In the genomic region with DNA sequence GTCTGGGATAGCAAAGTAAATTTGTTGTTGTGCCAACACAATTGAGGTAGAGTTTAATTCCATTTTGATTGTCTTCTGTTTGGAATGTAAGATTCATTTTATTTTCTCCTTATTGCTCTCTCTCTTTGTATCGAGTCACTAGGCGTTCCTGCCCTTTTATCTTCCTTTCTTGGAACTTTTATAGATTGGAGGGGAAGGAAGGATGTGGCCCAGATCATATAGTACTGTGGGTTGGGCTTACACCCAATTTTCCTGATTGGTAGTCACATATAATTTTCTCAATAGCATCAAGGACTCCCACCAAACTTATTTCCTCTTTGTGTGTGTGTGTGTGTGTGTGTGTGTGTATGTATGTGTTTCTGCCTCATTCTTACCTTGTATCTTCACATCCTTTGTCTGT, we compare ENCODE assay signal across 8 mouse cellular contexts. TPM values are rescaled to one million over a fixed set of nuclear protein-coding genes. Genes with fewer than 3 reads are reported as not detected.
DNase-seq lines count a peak whose midpoint lies in the region; ATAC-seq and TF ChIP-seq lines count a peak whose summit lies in the region.

No protein-coding gene starts in this region.

- H3K9ac ChIP-seq in kidney, embryonic 14.5 days (ENCODE audit: low read depth, low read length): peak overlapping the region; percentile 88
- peak overlapping the region; percentile 54 for H3K9ac ChIP-seq in hindbrain, embryonic 12.5 days
- peak overlapping the region; percentile 65 for H3K9ac ChIP-seq in midbrain, embryonic 13.5 days (replicated peaks)

- peak overlapping the region; percentile 53 for H3K4me2 ChIP-seq in kidney, embryonic 14.5 days (replicated peaks; ENCODE audit: low read depth, low read length)
- H3K4me2 ChIP-seq in hindbrain, embryonic 12.5 days (replicated peaks): peak overlapping the region; percentile 59
- peak overlapping the region; percentile 84 for H3K4me2 ChIP-seq in midbrain, embryonic 13.5 days (replicated peaks)

- no peak for TF ChIP-seq CTCF in bone marrow macrophage, adult 2 months (IDR thresholded peaks at IDR 0.05; ENCODE audit: low read depth, low read length)

- no peak for ATAC-seq in kidney, embryonic 14.5 days (ENCODE audit: low FRiP score, low TSS enrichment)
- no peak for ATAC-seq in hindbrain, embryonic 12.5 days (ENCODE audit: low FRiP score)
- ATAC-seq in midbrain, embryonic 13.5 days: no peak

- 16% methylated on average over 2 of the region's 2 CpGs for WGBS in kidney, embryonic 14.5 days
- 10% methylated on average over 2 of the region's 2 CpGs for WGBS in hindbrain, embryonic 12.5 days
- WGBS in midbrain, embryonic 13.5 days: 14% methylated on average over 2 of the region's 2 CpGs

- DNase-seq in kidney, adult 8-10 months: no peak
- no peak for DNase-seq in embryo, embryonic 9.5 days (ENCODE audit: extremely low spot score)
- DNase-seq in kidney, adult 18-20 months: no peak
- DNase-seq in layer of hippocampus, postnatal 36 days: no peak

- peaks cover 18% of the 10 kb centered on the region for H3K36me3 ChIP-seq in kidney, embryonic 14.5 days (ENCODE audit: control insufficient read depth, insufficient read depth, low read length)
- H3K36me3 ChIP-seq in hindbrain, embryonic 12.5 days: 0 out of 2 replicates have a peak, but pooled peaks cover 6% of the 10 kb centered on the region
- H3K36me3 ChIP-seq in midbrain, embryonic 13.5 days: no peaks in the 10 kb centered on the region

- H3K4me3 ChIP-seq in kidney, embryonic 14.5 days (ENCODE audit: low read length): peak overlapping the region; percentile 93
- H3K4me3 ChIP-seq in bone marrow macrophage, adult 2 months (ENCODE audit: insufficient read depth, low read length): peak overlapping the region; percentile 88
- peak overlapping the region; percentile 60 for H3K4me3 ChIP-seq in hindbrain, embryonic 12.5 days
- H3K4me3 ChIP-seq in midbrain, embryonic 13.5 days (replicated peaks): peak overlapping the region; percentile 75

- no peaks in the 10 kb centered on the region for H3K27me3 ChIP-seq in kidney, embryonic 14.5 days (ENCODE audit: control insufficient read depth, insufficient read depth, low read length)
- H3K27me3 ChIP-seq in hindbrain, embryonic 12.5 days: no peaks in the 10 kb centered on the region
- no peaks in the 10 kb centered on the region for H3K27me3 ChIP-seq in midbrain, embryonic 13.5 days

- H3K27ac ChIP-seq in kidney, embryonic 14.5 days (ENCODE audit: low read depth, low read length): peak overlapping the region; percentile 87; the same call in 1 of the 2 replicates
- H3K27ac ChIP-seq in bone marrow macrophage, adult 2 months (ENCODE audit: insufficient read depth, low read depth, low read length): peak overlapping the region; percentile 68
- H3K27ac ChIP-seq in hindbrain, embryonic 12.5 days: no peak overlapping the region
- no peak overlapping the region for H3K27ac ChIP-seq in midbrain, embryonic 13.5 days

- peaks cover 10% of the 10 kb centered on the region for H3K4me1 ChIP-seq in kidney, embryonic 14.5 days (ENCODE audit: control insufficient read depth, insufficient read depth, low read length)
- H3K4me1 ChIP-seq in bone marrow macrophage, adult 2 months (ENCODE audit: control insufficient read depth, insufficient read depth, low read length): peaks cover 8% of the 10 kb centered on the region
- peaks cover 20% of the 10 kb centered on the region for H3K4me1 ChIP-seq in hindbrain, embryonic 12.5 days
- peaks cover 24% of the 10 kb centered on the region for H3K4me1 ChIP-seq in midbrain, embryonic 13.5 days (replicated peaks)

- TF ChIP-seq POLR2A in bone marrow macrophage, adult 2 months (IDR thresholded peaks at IDR 0.05; ENCODE audit: borderline replicate concordance, low read depth, low read length): no peak

- H3K9me3 ChIP-seq in kidney, embryonic 14.5 days (ENCODE audit: control insufficient read depth, low read length): no peaks in the 10 kb centered on the region
- no peaks in the 10 kb centered on the region for H3K9me3 ChIP-seq in hindbrain, embryonic 12.5 days (replicated peaks)
- no peaks in the 10 kb centered on the region for H3K9me3 ChIP-seq in midbrain, embryonic 13.5 days

RNA-seq across cellular contexts. Expression of a gene that starts 0.7 kb away (rescaled TPM):
- 107 and 124 TPM in 2 replicates for polyA plus RNA-seq in kidney, embryonic 14.5 days (2014; fragmentation: Nextera tagmentation; extraction: Ambion mirVana)
- 35.1 and 38.3 TPM in 2 replicates for polyA plus RNA-seq in bone marrow macrophage, adult 2 months (2012; ENCODE audit: insufficient read depth, insufficient read length, missing spikeins)
- 81.5 and 87.9 TPM in 2 replicates for polyA plus RNA-seq in hindbrain, embryonic 12.5 days (2016; fragmentation: Nextera tagmentation; extraction: Ambion mirVana)
- polyA plus RNA-seq in midbrain, embryonic 13.5 days (2015; fragmentation: Nextera tagmentation; extraction: Ambion mirVana): 38.7 and 46.4 TPM in 2 replicates
- total RNA-seq in layer of hippocampus, postnatal 36 days (2021): 1 to 10 TPM; 2.0 to 3.1 TPM

RNA-seq across cellular contexts. Expression of a gene that starts 16.9 kb away (rescaled TPM):
- 66.9 and 96.1 TPM in 2 replicates for polyA plus RNA-seq in kidney, embryonic 14.5 days (2014; fragmentation: Nextera tagmentation; extraction: Ambion mirVana)
- polyA plus RNA-seq in bone marrow macrophage, adult 2 months (2012; ENCODE audit: insufficient read depth, insufficient read length, missing spikeins): 29.0 and 30.8 TPM in 2 replicates
- 155 and 166 TPM in 2 replicates for polyA plus RNA-seq in hindbrain, embryonic 12.5 days (2016; fragmentation: Nextera tagmentation; extraction: Ambion mirVana)
- polyA plus RNA-seq in midbrain, embryonic 13.5 days (2015; fragmentation: Nextera tagmentation; extraction: Ambion mirVana): 190 and 195 TPM in 2 replicates
- total RNA-seq in layer of hippocampus, postnatal 36 days (2021): 100 to 1,000 TPM; 116 to 141 TPM

Comparison
In these comparisons a context has a peak if more than half of its experiments do, and no peak if none do; other contexts are left out.
1. H3K27ac ChIP-seq: peak in kidney, embryonic 14.5 days (single experiment) and bone marrow macrophage, adult 2 months (single experiment); none in hindbrain, embryonic 12.5 days (single experiment) and midbrain, embryonic 13.5 days (single experiment).
2. Peak in every context shown above with its lines, with median percentiles within 50 percentile points of each other: H3K4me2 ChIP-seq, H3K4me3 ChIP-seq and H3K9ac ChIP-seq.